Mouse (Mus musculus) brain, embryonic 14.5 days (tissue): ENCODE results near the gene Tbc1d32. TPM values are rescaled to one million over a fixed set of nuclear protein-coding genes. Genes with fewer than 3 reads are reported as not detected.
A peak's percentile ranks its signal among the peaks of the same experiment; 100 is the strongest.

Experiments used
- DNase-seq: peaks from one replicate; pipeline ENCODE4 v3.0.0-alpha.2; 2011; ENCODE audit warnings: low read depth
- CTCF ChIP-seq: fragments of 200-500 bp; IDR thresholded peaks from 2 replicates; pipeline ENCODE4 v1.5.1; 2012; ENCODE audit warnings: inconsistent platforms, mild to moderate bottlenecking, moderate library complexity, borderline replicate concordance; ENCODE audit not compliant: insufficient read depth, insufficient read length; ENCODE audit errors: extremely low read depth
- POLR2A ChIP-seq: fragments of 200-500 bp; IDR thresholded peaks from 2 replicates; pipeline ENCODE4 v1.6.1; 2012; ENCODE audit warnings: mild to moderate bottlenecking, inconsistent platforms, borderline replicate concordance; ENCODE audit not compliant: poor library complexity, insufficient read depth, insufficient read length, severe bottlenecking; ENCODE audit errors: extremely low read depth
- polyA plus RNA-seq: library from polyadenylated mRNA; depleted of rRNA; stranded (reverse); fragments of >200 nt; gene quantifications from 2 replicates; pipeline ENCODE4 v1.2.3, GENCODE M21; 2012

Gene Tbc1d32
- polyA plus RNA-seq, 1 experiment: 3.0 TPM

- TF ChIP-seq CTCF: peak; percentile 59; the same call in 1 of the 2 replicates
- no peak for TF ChIP-seq POLR2A
- peak; percentile 84 for DNase-seq
Measured at GRCm38 (mm10) chr10:56106333-56106995, 122.0 kb downstream of the Tbc1d32 start, which contains the start of gene Msl3l2. Msl3l2 (plus strand) TSS chr10:56106917.

GRCm38 (mm10) chr10:56099641-56100310 is 128.7 kb downstream of the Tbc1d32 start:
- no peak for TF ChIP-seq CTCF
- no peak for TF ChIP-seq POLR2A
- DNase-seq: no peak

- no peak for DNase-seq
- no peak for TF ChIP-seq POLR2A
- no peak for TF ChIP-seq CTCF
Measured at GRCm38 (mm10) chr10:56099126-56099525, 129.4 kb downstream of the Tbc1d32 start.

GRCm38 (mm10) chr10:56096757-56097156 is 131.7 kb downstream of the Tbc1d32 start:
- TF ChIP-seq CTCF (no peak), POLR2A (no peak)
- peak; percentile 52 for DNase-seq

GRCm38 (mm10) chr10:56094586-56094985 is 133.9 kb downstream of the Tbc1d32 start:
- TF ChIP-seq CTCF (no peak), POLR2A (no peak)
- no peak for DNase-seq

- no peak for TF ChIP-seq POLR2A
- no peak for TF ChIP-seq CTCF
- DNase-seq: no peak
Measured at GRCm38 (mm10) chr10:56089714-56090113, 138.8 kb downstream of the Tbc1d32 start.

GRCm38 (mm10) chr10:56062746-56063145 is 165.7 kb downstream of the Tbc1d32 start:
- TF ChIP-seq POLR2A: no peak
- no peak for TF ChIP-seq CTCF
- no peak for DNase-seq

- TF ChIP-seq POLR2A (no peak), CTCF (no peak)
- DNase-seq: no peak
Measured at GRCm38 (mm10) chr10:56061238-56061830, 167.2 kb downstream of the Tbc1d32 start.

GRCm38 (mm10) chr10:56058979-56059422 is 169.5 kb downstream of the Tbc1d32 start:
- no peak for TF ChIP-seq CTCF
- TF ChIP-seq POLR2A: no peak
- DNase-seq: peak; percentile 76

GRCm38 (mm10) chr10:56025400-56025799 is 203.1 kb downstream of the Tbc1d32 start:
- DNase-seq: no peak
- TF ChIP-seq CTCF (no peak), POLR2A (no peak)

GRCm38 (mm10) chr10:56024579-56024978 is 203.9 kb downstream of the Tbc1d32 start:
- TF ChIP-seq CTCF (no peak), POLR2A (no peak)
- no peak for DNase-seq
